Mouse (Mus musculus) forebrain, postnatal 0 days (tissue): ENCODE results near the gene Ift122. TPM values are rescaled to one million over a fixed set of nuclear protein-coding genes. Genes with fewer than 3 reads are reported as not detected.

Experiments
- ATAC-seq: fragments of 200-750 bp; cut with Nextera tagmentation; 2 replicates; pipeline ENCODE4 v1.8.0; 2017; ENCODE audit warnings: mild to moderate bottlenecking, moderate library complexity
- DNase-seq: peaks from one replicate; pipeline ENCODE4 v3.0.0-alpha.2; 2015
- H3K27ac ChIP-seq: fragments of 300-500 bp; sonication (generic); 2 replicates; pipeline ENCODE4 v1.5.1; 2014; ENCODE audit warnings: low read depth, mild to moderate bottlenecking, antibody characterized with exemption, low read length, moderate library complexity, mixed read lengths
- H3K27me3 ChIP-seq: fragments of 300-500 bp; sonication (generic); 2 replicates; pipeline ENCODE4 v1.6.1; 2014; ENCODE audit warnings: mild to moderate bottlenecking, low read length, mixed read lengths; ENCODE audit not compliant: insufficient read depth
- H3K36me3 ChIP-seq: fragments of 300-500 bp; sonication (generic); 2 replicates; pipeline ENCODE4 v1.6.1; 2014; ENCODE audit warnings: mild to moderate bottlenecking, moderate library complexity; ENCODE audit not compliant: insufficient read depth
- H3K4me1 ChIP-seq: fragments of 300-500 bp; sonication (generic); 2 replicates; pipeline ENCODE4 v1.6.1; 2014; ENCODE audit warnings: antibody characterized with exemption; ENCODE audit not compliant: insufficient read depth
- H3K4me2 ChIP-seq: fragments of 300-500 bp; sonication (generic); 2 replicates; pipeline ENCODE4 v1.6.1; 2014; ENCODE audit warnings: low read depth, mild to moderate bottlenecking, moderate library complexity
- H3K4me3 ChIP-seq: fragments of 300-500 bp; sonication (generic); 2 replicates; pipeline ENCODE4 v1.5.1; 2014; ENCODE audit warnings: low read depth, low read length, mixed read lengths
- H3K9ac ChIP-seq: fragments of 300-500 bp; sonication (generic); 2 replicates; pipeline ENCODE4 v1.6.1; 2014; ENCODE audit warnings: mild to moderate bottlenecking
- H3K9me3 ChIP-seq: fragments of 300-500 bp; sonication (generic); 2 replicates; pipeline ENCODE4 v1.6.1; 2016; ENCODE audit warnings: low read length
- CTCF ChIP-seq: sonication (generic); IDR thresholded peaks from 2 replicates; pipeline ENCODE4 v1.5.1; 2016; ENCODE audit warnings: antibody characterized with exemption, control low read depth, low read depth
- WGBS: fragments of 180-500 bp; shearing (Covaris S2); extraction: QIAGEN DNeasy Blood & Tissue Kit; methylation state at CpG from one replicate; pipeline ENCODE4 v1.1.7; 2014; 5-methylcytosine and 5-hydroxymethylcytosine counted together
- polyA plus RNA-seq: library from polyadenylated mRNA; unstranded; fragments of >200 nt; fragmentation: Nextera tagmentation; extraction: Ambion mirVana; gene quantifications from 2 replicates; pipeline ENCODE4 v1.2.1, GENCODE M21; 2015
- total RNA-seq: library from RNA; depleted of rRNA; stranded (reverse); fragments of >200 nt; gene quantifications from 2 replicates; pipeline ENCODE4 v1.2.3, GENCODE M21; 2014

Gene Ift122
- total and polyA plus RNA-seq, 2 experiments from 2014 or later, result 25.6 to 32.6 TPM

DNA sequence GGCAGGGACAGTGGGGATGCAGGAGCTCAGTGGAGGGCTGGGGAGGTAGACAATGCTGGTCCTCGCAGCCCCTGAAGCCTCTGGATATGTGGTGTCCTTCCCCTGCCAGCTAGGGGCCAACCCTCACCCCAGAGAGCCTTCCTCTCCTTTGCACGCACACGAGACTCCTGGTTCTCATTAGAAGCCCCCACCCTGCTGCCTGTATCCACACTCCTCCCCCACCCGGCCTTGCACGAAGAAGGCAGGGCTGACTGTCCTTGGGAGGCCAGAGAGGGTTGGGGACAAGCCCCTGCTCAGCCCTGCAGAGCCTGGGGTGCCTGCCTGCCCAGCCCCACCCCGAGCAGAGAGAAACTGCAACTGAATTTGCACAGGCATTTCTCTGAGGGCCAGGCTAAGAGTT is 104.4 kb downstream of the Ift122 start:
- ATAC-seq (no peak), DNase-seq (no peak)
- no peaks in the 10 kb centered on the region for H3K9me3 ChIP-seq
- TF ChIP-seq CTCF, result no peak
- H3K9ac ChIP-seq, result no peak overlapping the region
- 58% methylated on average over 6 of the region's 6 CpGs for WGBS
- no peak overlapping the region for H3K4me3 ChIP-seq
- H3K4me1 ChIP-seq, result peaks cover 20% of the 10 kb centered on the region; the same call in 1 of the 2 replicates
- H3K27ac ChIP-seq, result no peak overlapping the region
- H3K4me2 ChIP-seq, result no peak overlapping the region
- H3K36me3 ChIP-seq, result peaks cover 7% of the 10 kb centered on the region; the same call in 1 of the 2 replicates
- H3K27me3 ChIP-seq, result no peaks in the 10 kb centered on the region

DNA sequence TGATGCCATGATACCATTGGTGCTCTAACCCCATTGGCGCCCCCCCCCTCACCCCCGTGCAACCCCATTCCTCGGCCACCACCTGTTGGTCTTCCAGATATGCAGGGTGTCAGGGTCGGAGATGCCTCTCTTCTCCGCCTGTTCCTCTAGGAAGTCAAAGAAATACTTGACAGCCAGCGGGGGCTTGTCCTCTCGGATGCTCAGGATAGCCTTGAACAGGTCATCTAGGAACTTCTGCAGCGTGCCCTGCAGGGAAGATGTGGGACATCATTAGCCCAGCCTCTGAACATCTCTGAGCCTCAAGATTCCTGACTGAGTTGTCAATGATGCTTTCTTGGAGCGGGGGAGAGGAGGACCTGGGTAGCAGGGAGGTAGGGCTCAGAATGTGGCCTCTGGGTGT is 105.2 kb downstream of the Ift122 start:
- Histone ChIP-seq H3K4me3 (no peak overlapping the region), H3K27ac (no peak overlapping the region), H3K9me3 (no peaks in the 10 kb centered on the region), H3K4me1 (peaks cover 20% of the 10 kb centered on the region; the same call in 1 of the 2 replicates), H3K36me3 (peaks cover 7% of the 10 kb centered on the region; the same call in 1 of the 2 replicates), H3K9ac (no peak overlapping the region), H3K27me3 (no peaks in the 10 kb centered on the region), H3K4me2 (no peak overlapping the region)
- WGBS, result 92% methylated on average over 9 of the region's 9 CpGs
- ATAC-seq (no peak), DNase-seq (no peak)
- no peak for TF ChIP-seq CTCF

DNA sequence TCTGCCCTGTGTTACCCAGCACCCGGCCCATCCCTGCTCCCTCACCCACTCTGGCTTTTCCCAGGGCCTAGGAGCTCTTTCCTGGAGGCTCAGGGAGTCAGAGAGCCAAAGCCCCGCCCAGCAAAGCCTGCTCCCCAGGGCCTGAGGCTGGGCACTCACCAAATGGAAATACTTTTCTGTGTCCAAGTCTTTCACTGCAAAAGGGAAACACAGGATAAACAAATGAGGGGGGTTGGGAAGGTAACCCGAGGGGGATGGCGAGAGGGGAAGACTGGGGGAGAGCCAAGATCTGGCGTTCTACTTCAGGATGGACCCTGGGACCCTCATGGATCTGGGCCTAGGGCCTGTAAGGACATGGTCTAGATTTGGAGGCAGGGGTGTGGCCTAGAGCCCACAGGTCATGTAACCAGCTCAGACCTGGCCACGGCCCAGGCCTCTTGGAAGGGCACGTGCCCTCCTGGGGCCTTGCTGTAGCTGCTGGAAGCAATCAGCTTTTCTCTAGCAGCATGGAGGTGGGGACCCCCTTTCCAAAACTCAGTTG is 106.0 kb downstream of the Ift122 start:
- WGBS, result 56% methylated on average over 7 of the region's 7 CpGs
- no peak overlapping the region for H3K4me3 ChIP-seq
- no peak for TF ChIP-seq CTCF
- no peak overlapping the region for H3K4me2 ChIP-seq
- H3K36me3 ChIP-seq, result peaks cover 7% of the 10 kb centered on the region; the same call in 1 of the 2 replicates
- no peaks in the 10 kb centered on the region for H3K27me3 ChIP-seq
- H3K9ac ChIP-seq, result no peak overlapping the region
- H3K9me3 ChIP-seq, result no peaks in the 10 kb centered on the region
- DNase-seq (no peak), ATAC-seq (no peak)
- H3K27ac ChIP-seq, result no peak overlapping the region
- H3K4me1 ChIP-seq, result peaks cover 16% of the 10 kb centered on the region; the same call in 1 of the 2 replicates

DNA sequence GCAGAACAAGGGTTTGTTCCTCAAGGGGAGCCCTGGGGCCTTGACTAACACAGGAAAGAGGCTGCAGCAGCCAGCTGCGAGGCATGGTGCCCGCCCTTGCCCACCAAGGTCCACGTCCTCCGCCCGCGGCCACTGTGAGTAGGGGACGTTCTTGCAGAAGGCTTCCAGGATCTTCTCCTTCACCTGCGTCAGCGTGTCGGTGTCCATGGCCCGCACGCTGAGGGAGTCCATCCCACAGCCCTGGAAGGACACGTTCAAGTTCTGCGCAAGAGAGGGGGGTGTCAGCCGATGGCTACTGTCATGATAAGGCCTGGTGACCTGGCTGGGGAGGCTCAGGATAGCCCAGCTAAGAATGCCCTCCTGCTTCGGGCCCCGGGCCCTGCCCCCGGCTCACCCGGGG is 107.1 kb downstream of the Ift122 start:
- no peak for ATAC-seq
- no peak for DNase-seq
- H3K27me3 ChIP-seq, result no peaks in the 10 kb centered on the region

DNA sequence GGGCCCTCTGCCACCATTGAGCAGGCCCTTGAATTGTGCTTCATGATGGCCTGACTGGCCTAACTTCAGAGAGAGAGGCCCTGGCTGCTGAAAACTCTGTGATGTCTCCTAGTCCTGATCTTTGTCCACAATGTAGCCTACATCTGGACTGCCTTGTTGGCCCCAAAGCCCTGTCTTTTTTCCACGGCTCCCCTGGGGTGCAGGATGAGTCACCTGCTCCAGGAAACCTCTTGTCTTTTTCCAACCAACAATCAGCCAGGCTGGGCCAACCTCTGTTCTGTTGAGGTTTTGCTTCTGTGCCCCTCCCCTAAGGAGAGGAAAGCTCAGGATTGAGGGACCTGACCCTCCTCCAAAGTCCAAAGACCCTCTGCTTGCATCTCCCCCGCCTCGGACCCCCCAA is 108.5 kb downstream of the Ift122 start:
- no peak for TF ChIP-seq CTCF
- 76% methylated on average over 3 of the region's 3 CpGs for WGBS
- H3K27ac ChIP-seq, result no peak overlapping the region

More for the DNA sequence above, 107.1 kb downstream of the Ift122 start:
- H3K4me3 ChIP-seq, result no peak overlapping the region
- H3K4me2 ChIP-seq, result no peak overlapping the region
- H3K27ac ChIP-seq, result no peak overlapping the region
- no peaks in the 10 kb centered on the region for H3K9me3 ChIP-seq
- peaks cover 12% of the 10 kb centered on the region; the same call in 1 of the 2 replicates for H3K4me1 ChIP-seq
- TF ChIP-seq CTCF, result no peak
- peaks cover 7% of the 10 kb centered on the region; the same call in 1 of the 2 replicates for H3K36me3 ChIP-seq
- 91% methylated on average over 19 of the region's 19 CpGs for WGBS
- no peak overlapping the region for H3K9ac ChIP-seq

DNA sequence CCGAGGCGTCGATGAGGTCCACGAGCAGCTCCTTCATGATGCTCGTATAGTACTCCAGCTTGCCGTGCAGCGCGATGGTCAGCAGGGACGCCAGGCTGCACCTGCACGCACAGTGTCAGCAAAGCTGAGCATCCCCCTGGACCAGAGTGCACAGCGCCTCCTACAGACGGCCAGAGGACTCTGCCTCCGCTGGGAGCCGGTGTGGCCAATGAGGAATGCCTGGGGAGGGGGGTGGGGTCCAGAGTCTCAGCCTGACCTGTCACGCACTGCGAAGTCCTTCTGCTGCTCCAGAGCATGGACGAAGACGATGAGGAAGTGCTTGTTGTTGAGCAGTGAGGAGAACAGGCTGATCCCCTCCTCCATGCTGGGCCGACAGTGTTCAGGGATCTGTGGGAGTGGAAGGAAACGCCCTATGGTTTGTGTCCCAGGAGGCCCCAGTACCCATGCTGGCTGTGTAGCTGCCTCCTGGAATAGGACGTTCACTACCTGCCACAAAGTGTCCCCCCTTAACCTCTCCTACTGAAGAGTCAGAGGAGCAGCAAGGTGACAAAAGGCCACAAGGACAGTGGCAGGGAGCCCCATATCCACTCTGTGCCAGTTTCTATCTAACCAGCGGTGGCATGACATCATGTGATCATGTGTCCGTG is 109.3 kb downstream of the Ift122 start:
- H3K27ac ChIP-seq, result no peak overlapping the region
- H3K27me3 ChIP-seq, result no peaks in the 10 kb centered on the region
- no peak overlapping the region for H3K4me2 ChIP-seq
- H3K9me3 ChIP-seq, result no peaks in the 10 kb centered on the region
- no peaks in the 10 kb centered on the region for H3K4me1 ChIP-seq
- peaks cover 12% of the 10 kb centered on the region; the same call in 1 of the 2 replicates for H3K36me3 ChIP-seq
- peak; percentile 51 for TF ChIP-seq CTCF
- 43% methylated on average over 23 of the region's 23 CpGs for WGBS
- H3K4me3 ChIP-seq, result no peak overlapping the region
- no peak for ATAC-seq
- H3K9ac ChIP-seq, result no peak overlapping the region
- no peak for DNase-seq

More for the DNA sequence above, 108.5 kb downstream of the Ift122 start:
- Histone ChIP-seq H3K36me3 (peaks cover 7% of the 10 kb centered on the region; the same call in 1 of the 2 replicates), H3K9ac (no peak overlapping the region), H3K27me3 (no peaks in the 10 kb centered on the region), H3K4me1 (peaks cover 7% of the 10 kb centered on the region; the same call in 1 of the 2 replicates), H3K4me2 (no peak overlapping the region), H3K9me3 (no peaks in the 10 kb centered on the region), H3K4me3 (no peak overlapping the region)
- no peak for ATAC-seq
- no peak for DNase-seq

DNA sequence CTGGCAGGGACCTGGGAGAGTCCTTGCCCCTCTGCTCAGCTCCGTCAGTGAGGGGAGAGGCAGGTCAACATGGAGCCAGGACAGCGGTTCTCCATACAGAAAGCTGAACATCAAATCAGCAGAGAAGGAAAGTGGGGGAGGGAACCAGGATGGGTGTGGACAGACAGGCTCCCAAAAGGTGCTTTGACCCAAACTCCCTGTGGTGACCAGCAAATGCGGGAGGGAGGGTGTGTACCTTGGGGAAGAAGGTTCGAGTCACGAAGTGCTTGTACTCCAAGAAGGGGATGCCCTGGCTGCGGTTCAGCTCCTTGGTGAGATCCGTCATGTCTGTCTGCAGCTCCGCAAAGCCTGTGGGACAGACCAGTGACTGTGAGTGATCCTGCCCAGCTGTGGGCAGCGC is 110.4 kb downstream of the Ift122 start:
- Histone ChIP-seq H3K4me2 (no peak overlapping the region), H3K27me3 (no peaks in the 10 kb centered on the region), H3K4me3 (no peak overlapping the region), H3K9ac (no peak overlapping the region), H3K4me1 (no peaks in the 10 kb centered on the region), H3K36me3 (peaks cover 12% of the 10 kb centered on the region; the same call in 1 of the 2 replicates), H3K9me3 (no peaks in the 10 kb centered on the region), H3K27ac (no peak overlapping the region)
- TF ChIP-seq CTCF, result no peak
- DNase-seq (no peak), ATAC-seq (no peak)
- 81% methylated on average over 9 of the region's 9 CpGs for WGBS
